Mouse (Mus musculus) cerebellum, adult 2 months (tissue): ENCODE measurements around the gene Bpifb4. TPM values are rescaled to one million over a fixed set of nuclear protein-coding genes. Genes with fewer than 3 reads are reported as not detected.
A peak's percentile ranks its signal among the peaks of the same experiment; 100 is the strongest.

Experiments
- DNase-seq, 2 experiments: peaks; one replicate each; pipeline ENCODE4 v3.0.0; 2021
- H3K27ac ChIP-seq: fragments of 200-500 bp; 2 replicates; pipeline ENCODE4 v1.5.1; 2012; ENCODE audit warnings: low read length, control low read depth, inconsistent platforms; ENCODE audit not compliant: insufficient read depth
- H3K27me3 ChIP-seq: fragments of 200-500 bp; 2 replicates; pipeline ENCODE4 v1.6.1; 2012; ENCODE audit warnings: inconsistent platforms, mild to moderate bottlenecking, low read length, moderate library complexity; ENCODE audit not compliant: control insufficient read depth, insufficient read depth
- H3K4me1 ChIP-seq: fragments of 200-500 bp; 2 replicates; pipeline ENCODE4 v1.6.1; 2011; ENCODE audit warnings: low read length; ENCODE audit not compliant: control insufficient read depth, insufficient read depth
- H3K4me3 ChIP-seq: fragments of 200-500 bp; replicated peaks from 2 replicates; pipeline ENCODE3; 2011; ENCODE audit warnings: mild to moderate bottlenecking, low read depth, low read length, control low read depth; ENCODE audit not compliant: insufficient read depth
- CTCF ChIP-seq: fragments of 200-500 bp; IDR thresholded peaks from 2 replicates; pipeline ENCODE4 v1.5.1; 2011; ENCODE audit warnings: low read depth, mild to moderate bottlenecking, control low read depth, low read length, moderate library complexity, borderline replicate concordance; ENCODE audit not compliant: insufficient read depth
- POLR2A ChIP-seq: fragments of 200-500 bp; IDR thresholded peaks from 2 replicates; pipeline ENCODE4 v1.6.1; 2011; ENCODE audit warnings: low read length, control low read depth, borderline replicate concordance; ENCODE audit not compliant: insufficient read depth
- WGBS: fragments of 180-500 bp; shearing (Covaris S2); methylation state at CpG from one replicate; pipeline ENCODE4 v1.1.7; 2018; 5-methylcytosine and 5-hydroxymethylcytosine counted together
- polyA plus RNA-seq: library from polyadenylated mRNA; depleted of rRNA; stranded (reverse); fragments of >200 nt; gene quantifications from 2 replicates; pipeline ENCODE4 v1.2.3, GENCODE M21; 2012

Gene Bpifb4
- polyA plus RNA-seq, 1 experiment, result 0.05 TPM

DNA sequence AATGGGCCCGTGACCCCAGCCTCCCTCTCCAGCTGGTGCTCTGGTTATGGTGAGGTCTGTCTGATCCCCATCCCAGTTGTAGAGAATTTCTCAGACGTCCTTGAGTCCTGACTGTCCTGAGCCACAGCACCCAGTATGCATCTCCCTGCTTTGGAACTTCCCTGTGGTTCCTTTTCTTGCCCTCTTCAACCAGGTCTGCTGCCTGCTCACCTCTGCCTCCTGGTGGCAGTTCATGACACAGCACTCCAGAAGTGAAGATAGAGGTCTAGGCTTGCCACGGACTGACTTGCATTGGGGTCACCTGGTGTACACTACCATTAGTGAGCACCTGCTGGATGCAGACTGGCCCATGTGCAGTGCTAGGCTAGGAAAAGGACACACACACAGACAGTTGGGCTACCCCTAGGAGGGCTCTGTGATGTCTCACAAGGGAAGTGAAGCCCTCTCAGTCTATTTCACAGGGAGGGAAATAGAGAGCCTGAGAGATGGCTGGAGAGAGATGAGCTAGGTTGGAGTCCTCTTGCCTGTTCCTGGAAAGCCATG lies 8.1 kb upstream of the Bpifb4 start:
- no peaks in the 10 kb centered on the region for H3K4me1 ChIP-seq
- DNase-seq, result peak; percentile 31 to 64

DNA sequence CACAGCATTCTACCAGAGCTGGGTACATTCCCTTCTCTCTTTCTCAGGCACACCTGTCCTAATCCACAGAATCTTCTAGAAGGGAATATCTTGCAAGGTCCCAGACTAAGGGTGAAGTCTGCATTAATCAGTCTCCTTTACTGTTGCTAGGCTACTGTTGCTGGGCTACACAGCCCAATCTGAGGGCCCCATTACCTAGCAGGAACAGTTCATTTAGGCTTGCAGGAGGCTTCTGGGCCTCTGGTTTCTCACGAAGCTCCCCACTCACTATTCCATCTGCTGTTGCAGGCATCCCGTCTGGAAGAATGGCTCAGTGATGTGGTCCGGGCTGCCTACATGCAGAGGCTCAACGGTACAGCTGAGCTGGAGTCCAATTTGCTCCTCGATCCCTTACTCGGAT lies 6.9 kb upstream of the Bpifb4 start:
- H3K4me3 ChIP-seq, result no peak overlapping the region
- no peak for DNase-seq
- H3K27ac ChIP-seq, result no peak overlapping the region
- no peaks in the 10 kb centered on the region for H3K4me1 ChIP-seq
- no peaks in the 10 kb centered on the region for H3K27me3 ChIP-seq
- TF ChIP-seq CTCF (no peak), POLR2A (no peak)
- WGBS, result 62% methylated on average over 6 of the region's 6 CpGs

More for the DNA sequence above, 8.1 kb upstream of the Bpifb4 start:
- 42% methylated on average over 3 of the region's 3 CpGs for WGBS
- H3K4me3 ChIP-seq, result no peak overlapping the region
- H3K27me3 ChIP-seq, result no peaks in the 10 kb centered on the region
- TF ChIP-seq POLR2A (no peak), CTCF (peak; percentile 91)
- no peak overlapping the region for H3K27ac ChIP-seq

DNA sequence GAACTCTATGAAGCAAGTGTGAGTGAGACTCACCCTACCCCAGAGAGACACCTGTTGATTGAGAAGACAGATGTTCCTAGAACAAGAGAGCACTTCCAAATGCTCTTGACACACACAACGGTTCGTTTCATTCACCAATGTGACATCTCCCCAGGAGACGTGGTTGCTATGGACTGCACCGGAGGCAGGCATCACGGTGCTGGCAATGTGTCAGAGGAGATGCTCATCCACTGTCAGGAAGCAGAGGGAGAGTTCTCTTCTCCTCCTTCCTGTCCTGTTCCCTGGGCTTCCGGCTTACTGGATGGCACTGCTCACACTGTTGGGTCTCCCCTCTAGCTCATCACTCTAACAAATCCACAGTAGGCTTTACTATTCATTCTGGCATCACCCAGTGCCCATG lies 4.7 kb upstream of the Bpifb4 start:
- Histone ChIP-seq H3K27ac (no peak overlapping the region), H3K4me1 (no peaks in the 10 kb centered on the region), H3K4me3 (no peak overlapping the region), H3K27me3 (no peaks in the 10 kb centered on the region)
- no peak for TF ChIP-seq POLR2A
- TF ChIP-seq CTCF, result no peak
- WGBS, result 20% methylated on average over 6 of the region's 6 CpGs
- DNase-seq, result no peak

GRCm38 (mm10) chr2:153935348-153935747 lies 2.7 kb upstream of the Bpifb4 start:
- no peak for TF ChIP-seq POLR2A
- no peak for TF ChIP-seq CTCF
- DNase-seq, result no peak
- H3K4me1 ChIP-seq, result no peaks in the 10 kb centered on the region
- no peaks in the 10 kb centered on the region for H3K27me3 ChIP-seq
- WGBS, result 91% methylated on average over 6 of the region's 6 CpGs
- no peak overlapping the region for H3K4me3 ChIP-seq
- H3K27ac ChIP-seq, result no peak overlapping the region

GRCm38 (mm10) chr2:153943537-153943936 lies 5.5 kb downstream of the Bpifb4 start:
- no peaks in the 10 kb centered on the region for H3K4me1 ChIP-seq
- H3K4me3 ChIP-seq, result no peak overlapping the region
- H3K27ac ChIP-seq, result no peak overlapping the region
- TF ChIP-seq POLR2A (no peak), CTCF (peak; percentile 73; the same call in 1 of the 2 replicates)
- WGBS, result 35% methylated on average over 3 of the region's 3 CpGs
- no peaks in the 10 kb centered on the region for H3K27me3 ChIP-seq
- DNase-seq, result peak; percentile 44 to 75

- H3K4me3 ChIP-seq, result no peak overlapping the region
- no peaks in the 10 kb centered on the region for H3K27me3 ChIP-seq
- WGBS, result 91% methylated on average over 8 of the region's 8 CpGs
- H3K27ac ChIP-seq, result no peak overlapping the region
- no peak for TF ChIP-seq POLR2A
- TF ChIP-seq CTCF, result no peak
- H3K4me1 ChIP-seq, result no peaks in the 10 kb centered on the region
- DNase-seq, result no peak
Observed at GRCm38 (mm10) chr2:153944567-153944966, 6.6 kb downstream of the Bpifb4 start.

DNA sequence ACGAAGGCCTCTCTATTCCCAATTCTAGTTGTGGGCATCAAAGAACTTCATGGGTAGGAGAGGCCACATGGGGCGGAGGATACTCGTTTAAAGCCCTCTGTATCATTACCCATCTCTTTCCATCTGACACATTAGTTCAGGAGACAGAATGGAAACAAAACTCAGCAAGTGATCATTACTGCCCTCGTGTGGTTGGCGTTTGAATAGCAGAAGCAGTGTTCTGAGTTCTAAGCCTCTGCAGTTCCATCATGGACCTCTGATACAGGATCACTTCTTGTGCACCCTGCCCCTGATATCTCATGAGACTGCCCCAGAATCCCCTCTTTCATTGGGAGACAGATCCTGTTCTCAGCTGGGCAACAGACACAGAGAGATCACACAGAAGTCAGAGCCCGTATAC lies 14.9 kb downstream of the Bpifb4 start:
- Histone ChIP-seq H3K27me3 (no peaks in the 10 kb centered on the region), H3K27ac (no peak overlapping the region), H3K4me1 (0 out of 2 replicates have a peak, but pooled peaks cover 3% of the 10 kb centered on the region), H3K4me3 (no peak overlapping the region)
- DNase-seq, result peak; percentile 56 to 80
- WGBS, result 33% methylated on average over 6 of the region's 6 CpGs
- TF ChIP-seq POLR2A (no peak), CTCF (peak; percentile 63; the same call in 1 of the 2 replicates)

GRCm38 (mm10) chr2:153953836-153954235 lies 15.8 kb downstream of the Bpifb4 start:
- Histone ChIP-seq H3K27me3 (no peaks in the 10 kb centered on the region), H3K27ac (no peak overlapping the region), H3K4me3 (no peak overlapping the region), H3K4me1 (0 out of 2 replicates have a peak, but pooled peaks cover 3% of the 10 kb centered on the region)
- TF ChIP-seq POLR2A, result no peak
- peak; percentile 51; the same call in 1 of the 2 replicates for TF ChIP-seq CTCF
- peak in 1 of 2 experiments; percentile 32 for DNase-seq
- 14% methylated on average over 6 of the region's 6 CpGs for WGBS
